Comparison of ENCODE assay signal across 21 mouse cellular contexts in genomic region chr1:69656047-69656782, GRCm38 (mm10). TPM values are rescaled to one million over a fixed set of nuclear protein-coding genes. Genes with fewer than 3 reads are reported as not detected.
DNase-seq lines count a peak whose midpoint lies in the region; ATAC-seq and TF ChIP-seq lines count a peak whose summit lies in the region.
"Had no signal": no experiment of that assay in that cellular context is flagged by ENCODE, and none has a peak within 500 bp of the region (broad histone marks: within the 10 kb centered on the region; RNA-seq: fewer than 3 reads in every experiment).

No protein-coding gene starts in this region.

- 65% methylated on average over 5 of the region's 5 CpGs for WGBS in heart, embryonic 11.5 days (ENCODE audit: insufficient replicate concordance)
- 60% methylated on average over 5 of the region's 5 CpGs for WGBS in midbrain, embryonic 11.5 days
- 47% methylated on average over 5 of the region's 5 CpGs for WGBS in midbrain, postnatal 0 days
- WGBS in intestine, embryonic 16.5 days = 54% methylated on average over 5 of the region's 5 CpGs
- 51% methylated on average over 5 of the region's 5 CpGs for WGBS in stomach, embryonic 16.5 days
- WGBS in thymus, adult 2 months = 38% methylated on average over 5 of the region's 5 CpGs

- no peaks in the 10 kb centered on the region; the same call in 1 of the 2 replicates for H3K4me1 ChIP-seq in heart, embryonic 11.5 days (ENCODE audit: control insufficient read depth, insufficient read depth, low read length)
- no peaks in the 10 kb centered on the region; the same call in 1 of the 2 replicates for H3K4me1 ChIP-seq in midbrain, embryonic 11.5 days (ENCODE audit: control insufficient read depth, insufficient read depth, low read length)
- no peaks in the 10 kb centered on the region for H3K4me1 ChIP-seq in midbrain, postnatal 0 days (ENCODE audit: insufficient read depth, low read length)
- no peaks in the 10 kb centered on the region for H3K4me1 ChIP-seq in intestine, embryonic 16.5 days (ENCODE audit: control insufficient read depth, insufficient read depth, low read length)
- 0 out of 2 replicates have a peak, but pooled peaks cover 4% of the 10 kb centered on the region for H3K4me1 ChIP-seq in stomach, embryonic 16.5 days (ENCODE audit: control insufficient read depth, insufficient read depth, low read length)
- H3K4me1 ChIP-seq in thymus, adult 2 months (replicated peaks; ENCODE audit: control insufficient read depth, insufficient read depth, low read length) = peaks cover 20% of the 10 kb centered on the region
- H3K4me1 ChIP-seq: limb, embryonic 12.5 days; lung, embryonic 15.5 days; stomach, embryonic 15.5 days had no signal

- H3K4me3 ChIP-seq in heart, embryonic 11.5 days (ENCODE audit: low read depth, low read length) = no peak overlapping the region
- no peak overlapping the region for H3K4me3 ChIP-seq in midbrain, embryonic 11.5 days (ENCODE audit: low read depth, low read length)
- H3K4me3 ChIP-seq in midbrain, postnatal 0 days (ENCODE audit: low read depth, low read length) = no peak overlapping the region
- no peak overlapping the region for H3K4me3 ChIP-seq in intestine, embryonic 16.5 days (ENCODE audit: low read length)
- H3K4me3 ChIP-seq in stomach, embryonic 16.5 days (replicated peaks; ENCODE audit: low read length) = no peak overlapping the region
- no peak overlapping the region for H3K4me3 ChIP-seq in thymus, adult 2 months (ENCODE audit: control insufficient read depth, insufficient read depth, low read length)
- H3K4me3 ChIP-seq: forebrain, embryonic 13.5 days; hindbrain, embryonic 13.5 days; limb, embryonic 12.5 days; lung, embryonic 15.5 days; midbrain, embryonic 13.5 days; stomach, embryonic 15.5 days had no signal

- no peak for TF ChIP-seq POLR2A in thymus, adult 2 months (IDR thresholded peaks at IDR 0.05; ENCODE audit: control insufficient read depth, extremely low read depth, insufficient read depth, low read length, poor library complexity)

- H3K9me3 ChIP-seq in heart, embryonic 11.5 days (replicated peaks; ENCODE audit: control insufficient read depth, low read length) = no peaks in the 10 kb centered on the region
- no peaks in the 10 kb centered on the region for H3K9me3 ChIP-seq in midbrain, embryonic 11.5 days (ENCODE audit: control insufficient read depth, low read length)
- H3K9me3 ChIP-seq in midbrain, postnatal 0 days (ENCODE audit: low read length) = no peaks in the 10 kb centered on the region
- H3K9me3 ChIP-seq in intestine, embryonic 16.5 days (ENCODE audit: control insufficient read depth, low read length) = no peaks in the 10 kb centered on the region
- H3K9me3 ChIP-seq in stomach, embryonic 16.5 days (replicated peaks; ENCODE audit: control insufficient read depth, low read length) = no peaks in the 10 kb centered on the region
- H3K9me3 ChIP-seq: forebrain, embryonic 13.5 days; heart, embryonic 10.5 days; hindbrain, embryonic 13.5 days; limb, embryonic 12.5 days; liver, embryonic 13.5 days; lung, embryonic 15.5 days; midbrain, embryonic 13.5 days; stomach, embryonic 15.5 days had no signal

- H3K9ac ChIP-seq in heart, embryonic 11.5 days (ENCODE audit: low read depth, low read length) = no peak overlapping the region
- H3K9ac ChIP-seq in midbrain, embryonic 11.5 days (ENCODE audit: low read length) = no peak overlapping the region
- H3K9ac ChIP-seq in midbrain, postnatal 0 days (replicated peaks; ENCODE audit: low read length, poor library complexity, severe bottlenecking) = no peak overlapping the region
- no peak overlapping the region for H3K9ac ChIP-seq in intestine, embryonic 16.5 days (ENCODE audit: low read depth, low read length)
- H3K9ac ChIP-seq in stomach, embryonic 16.5 days (ENCODE audit: low read length) = no peak overlapping the region
- H3K9ac ChIP-seq: forebrain, embryonic 13.5 days; hindbrain, embryonic 13.5 days; limb, embryonic 12.5 days; liver, embryonic 13.5 days; lung, embryonic 15.5 days; midbrain, embryonic 13.5 days; stomach, embryonic 15.5 days had no signal

- DNase-seq in heart, adult 11 months = peak; percentile 22
- peak; percentile 49 for DNase-seq in midbrain, embryonic 11.5 days (ENCODE audit: low spot score, missing footprints)
- no peak for DNase-seq in midbrain, postnatal 0 days (ENCODE audit: low spot score)
- no peak for DNase-seq in thymus, adult 2 months
- no peak for DNase-seq in cerebellum, postnatal 10 days
- DNase-seq: cerebellum, adult 18-20 months; cerebellum, postnatal 36 days; kidney, postnatal 10 days; layer of hippocampus, adult 9-11 months; liver, embryonic 13.5 days; right cerebral cortex, postnatal 25 days had no signal

- no peak overlapping the region for H3K4me2 ChIP-seq in heart, embryonic 11.5 days
- no peak overlapping the region for H3K4me2 ChIP-seq in midbrain, embryonic 11.5 days
- H3K4me2 ChIP-seq in midbrain, postnatal 0 days (ENCODE audit: low read depth, low read length, poor library complexity, severe bottlenecking) = no peak overlapping the region
- no peak overlapping the region for H3K4me2 ChIP-seq in intestine, embryonic 16.5 days (ENCODE audit: low read depth, low read length)
- H3K4me2 ChIP-seq in stomach, embryonic 16.5 days (ENCODE audit: low read depth, low read length) = no peak overlapping the region
- H3K4me2 ChIP-seq: forebrain, embryonic 13.5 days; limb, embryonic 12.5 days; lung, embryonic 15.5 days; midbrain, embryonic 13.5 days had no signal

- H3K27ac ChIP-seq in heart, embryonic 11.5 days (ENCODE audit: low read depth, low read length) = no peak overlapping the region
- no peak overlapping the region for H3K27ac ChIP-seq in midbrain, embryonic 11.5 days (ENCODE audit: low read depth, low read length)
- H3K27ac ChIP-seq in midbrain, postnatal 0 days (ENCODE audit: low read depth, low read length) = no peak overlapping the region
- no peak overlapping the region for H3K27ac ChIP-seq in intestine, embryonic 16.5 days (ENCODE audit: low read length)
- H3K27ac ChIP-seq in stomach, embryonic 16.5 days (ENCODE audit: low read length) = 0 out of 2 replicates have a peak overlapping the region, but pooled peaks have one; percentile 18
- H3K27ac ChIP-seq in thymus, adult 2 months (ENCODE audit: control insufficient read depth, insufficient read depth, low read length) = no peak overlapping the region
- H3K27ac ChIP-seq: forebrain, embryonic 13.5 days; heart, embryonic 10.5 days; hindbrain, embryonic 13.5 days; limb, embryonic 12.5 days; liver, embryonic 13.5 days; midbrain, embryonic 13.5 days; stomach, embryonic 15.5 days had no signal

- no peak for TF ChIP-seq CTCF in midbrain, postnatal 0 days (IDR thresholded peaks at IDR 0.05)
- no peak for TF ChIP-seq CTCF in thymus, adult 2 months (IDR thresholded peaks at IDR 0.05; ENCODE audit: borderline replicate concordance, control insufficient read depth, extremely low read depth, insufficient read depth, low read length, poor library complexity)

- no peaks in the 10 kb centered on the region for H3K36me3 ChIP-seq in heart, embryonic 11.5 days (ENCODE audit: control insufficient read depth, insufficient read depth, low read length)
- H3K36me3 ChIP-seq in midbrain, embryonic 11.5 days (ENCODE audit: control insufficient read depth, insufficient read depth, low read length) = no peaks in the 10 kb centered on the region
- no peaks in the 10 kb centered on the region for H3K36me3 ChIP-seq in midbrain, postnatal 0 days (ENCODE audit: insufficient read depth, low read length)
- H3K36me3 ChIP-seq in intestine, embryonic 16.5 days (ENCODE audit: control insufficient read depth, insufficient read depth, low read length) = no peaks in the 10 kb centered on the region
- H3K36me3 ChIP-seq in stomach, embryonic 16.5 days (ENCODE audit: control insufficient read depth, insufficient read depth, low read length) = no peaks in the 10 kb centered on the region
- H3K36me3 ChIP-seq in thymus, adult 2 months (ENCODE audit: control insufficient read depth, insufficient read depth, low read length) = no peaks in the 10 kb centered on the region; the same call in 1 of the 2 replicates
- H3K36me3 ChIP-seq: heart, embryonic 10.5 days; hindbrain, embryonic 13.5 days; limb, embryonic 12.5 days; liver, embryonic 13.5 days; lung, embryonic 15.5 days; midbrain, embryonic 13.5 days; stomach, embryonic 15.5 days had no signal

- no peaks in the 10 kb centered on the region for H3K27me3 ChIP-seq in heart, embryonic 11.5 days (ENCODE audit: control insufficient read depth, insufficient read depth, low read length)
- H3K27me3 ChIP-seq in midbrain, embryonic 11.5 days (ENCODE audit: control insufficient read depth, insufficient read depth, low read length) = no peaks in the 10 kb centered on the region
- H3K27me3 ChIP-seq in midbrain, postnatal 0 days (ENCODE audit: insufficient read depth, low read length) = no peaks in the 10 kb centered on the region
- H3K27me3 ChIP-seq in intestine, embryonic 16.5 days (replicated peaks; ENCODE audit: control insufficient read depth, insufficient read depth, low read length) = no peaks in the 10 kb centered on the region
- no peaks in the 10 kb centered on the region for H3K27me3 ChIP-seq in stomach, embryonic 16.5 days (ENCODE audit: control insufficient read depth, insufficient read depth, low read length)
- no peaks in the 10 kb centered on the region for H3K27me3 ChIP-seq in thymus, adult 2 months (ENCODE audit: control insufficient read depth, insufficient read depth, low read length)
- H3K27me3 ChIP-seq: forebrain, embryonic 13.5 days; hindbrain, embryonic 13.5 days; limb, embryonic 12.5 days; liver, embryonic 13.5 days; lung, embryonic 15.5 days; midbrain, embryonic 13.5 days; stomach, embryonic 15.5 days had no signal

- ATAC-seq in heart, embryonic 11.5 days (replicated peaks; ENCODE audit: insufficient number of reproducible peaks, low FRiP score, low TSS enrichment) = no peak
- ATAC-seq in midbrain, embryonic 11.5 days (ENCODE audit: low FRiP score) = no peak
- no peak for ATAC-seq in midbrain, postnatal 0 days (ENCODE audit: low FRiP score)
- ATAC-seq in intestine, embryonic 16.5 days = peak; percentile 85
- ATAC-seq in stomach, embryonic 16.5 days (ENCODE audit: insufficient read depth, low FRiP score) = no peak

RNA-seq across cellular contexts. Expression of gene Ikzf2, which starts 30.8 kb away (rescaled TPM):
- polyA plus RNA-seq in heart, embryonic 11.5 days (2014; fragmentation: Nextera tagmentation; extraction: Ambion mirVana) = 3.1 and 3.5 TPM in 2 replicates
- 4.2 and 4.6 TPM in 2 replicates for polyA plus RNA-seq in midbrain, embryonic 11.5 days (2014; fragmentation: Nextera tagmentation; extraction: Ambion mirVana)
- total RNA-seq in midbrain, postnatal 0 days (2014; rRNA removed) = 5.0 and 6.0 TPM in 2 replicates
- 1.2 and 1.3 TPM in 2 replicates for polyA plus RNA-seq in midbrain, postnatal 0 days (2015; fragmentation: Nextera tagmentation; extraction: Ambion mirVana)
- 2.1 and 2.4 TPM in 2 replicates for polyA plus RNA-seq in intestine, embryonic 16.5 days (2015; fragmentation: Nextera tagmentation; extraction: Ambion mirVana)
- 6.1 and 6.3 TPM in 2 replicates for polyA plus RNA-seq in stomach, embryonic 16.5 days (2015; fragmentation: Nextera tagmentation; extraction: Ambion mirVana)
- 13.6 and 17.8 TPM in 2 replicates for polyA plus RNA-seq in thymus, adult 2 months (2012; rRNA removed)

Comparison
In these comparisons a context has a peak if more than half of its experiments do, and no peak if none do; other contexts are left out.
1. DNase-seq: peak in heart, adult 11 months (single experiment) and midbrain, embryonic 11.5 days (single experiment); none in midbrain, postnatal 0 days (single experiment), thymus, adult 2 months (single experiment) and cerebellum, postnatal 10 days (0 of 2).